Mouse (Mus musculus) right cerebral cortex, adult 2 months (tissue): ENCODE data around the gene Prom1.
"Not testable (repeated sequence)": the region's sequence is repeated elsewhere in the genome, so short reads cannot be mapped to it uniquely, and the experiment has no call there.

ENCODE experiments used
- DNase-seq, 2 experiments: peaks; one replicate each; pipeline ENCODE4 v3.0.0; 2021 to 2022; ENCODE audit warnings: low spot score in 2 of 2

Prom1 gene

DNA sequence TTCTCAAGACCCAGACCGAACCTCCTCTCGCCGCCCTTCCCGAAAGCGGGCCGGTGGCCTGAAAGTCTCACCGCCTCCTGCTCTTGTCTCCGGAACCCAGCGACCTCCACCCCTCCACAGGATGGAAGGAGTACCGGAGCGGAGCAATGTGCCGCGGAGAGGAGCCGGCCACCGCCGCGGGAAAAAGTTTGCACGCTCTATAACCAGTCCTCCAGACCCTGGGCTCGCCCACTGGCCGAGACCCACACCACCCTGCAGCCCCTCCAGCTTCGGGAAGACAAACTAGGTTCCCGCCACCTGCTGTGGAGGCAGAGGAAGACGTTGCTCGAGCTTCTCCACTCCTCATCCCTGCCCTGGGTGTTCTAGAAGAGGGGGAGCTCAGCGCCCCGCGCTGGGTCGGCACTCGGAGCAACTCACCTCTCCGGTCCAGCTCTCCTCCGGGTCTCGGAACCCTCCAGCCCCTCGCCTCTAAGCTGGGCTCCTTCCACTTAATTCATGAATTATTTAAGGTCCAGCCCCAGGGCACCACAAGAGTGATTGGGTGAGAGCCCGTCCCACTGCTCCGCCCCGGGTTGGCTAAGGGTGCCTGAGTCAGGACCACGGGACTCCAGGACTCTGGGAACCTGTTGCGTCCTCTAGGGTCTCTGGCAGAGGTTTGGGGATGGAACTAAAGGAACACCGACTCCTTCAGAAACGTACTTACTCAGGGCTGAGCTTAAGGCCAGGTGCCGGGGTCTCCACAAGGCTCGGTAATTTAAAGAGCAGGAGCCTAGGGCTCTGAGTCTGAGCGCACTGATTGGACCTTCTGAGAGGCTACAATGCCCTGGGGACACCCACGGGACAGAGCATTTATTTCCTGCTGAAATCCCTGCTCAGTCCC lies at the start of gene Prom1:
Prom1 (minus strand) TSS at position 802 of the 880 bp plus-strand sequence.
- no peak for DNase-seq

DNA sequence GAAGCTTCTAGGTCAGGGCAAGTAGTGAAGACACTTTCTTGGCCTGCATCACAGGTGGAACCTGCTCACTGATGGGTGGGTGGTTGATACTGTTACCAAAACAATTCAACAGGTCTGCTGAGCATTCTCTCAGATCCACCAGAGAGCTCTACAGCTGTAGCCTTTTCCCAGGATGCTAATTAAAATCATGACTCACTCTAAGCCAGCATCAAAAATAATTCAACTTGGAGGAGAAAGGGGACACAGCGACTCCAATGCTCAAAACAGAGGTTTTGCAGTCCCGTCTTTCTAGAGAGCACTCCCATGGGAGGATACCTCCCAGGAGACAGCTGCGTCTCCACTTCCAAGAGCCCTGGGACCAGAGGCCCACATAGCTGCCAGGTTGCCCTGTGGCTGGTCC lies 45.9 kb upstream of the Prom1 start:
- peak in 1 of 2 experiments; percentile 26 for DNase-seq

DNA sequence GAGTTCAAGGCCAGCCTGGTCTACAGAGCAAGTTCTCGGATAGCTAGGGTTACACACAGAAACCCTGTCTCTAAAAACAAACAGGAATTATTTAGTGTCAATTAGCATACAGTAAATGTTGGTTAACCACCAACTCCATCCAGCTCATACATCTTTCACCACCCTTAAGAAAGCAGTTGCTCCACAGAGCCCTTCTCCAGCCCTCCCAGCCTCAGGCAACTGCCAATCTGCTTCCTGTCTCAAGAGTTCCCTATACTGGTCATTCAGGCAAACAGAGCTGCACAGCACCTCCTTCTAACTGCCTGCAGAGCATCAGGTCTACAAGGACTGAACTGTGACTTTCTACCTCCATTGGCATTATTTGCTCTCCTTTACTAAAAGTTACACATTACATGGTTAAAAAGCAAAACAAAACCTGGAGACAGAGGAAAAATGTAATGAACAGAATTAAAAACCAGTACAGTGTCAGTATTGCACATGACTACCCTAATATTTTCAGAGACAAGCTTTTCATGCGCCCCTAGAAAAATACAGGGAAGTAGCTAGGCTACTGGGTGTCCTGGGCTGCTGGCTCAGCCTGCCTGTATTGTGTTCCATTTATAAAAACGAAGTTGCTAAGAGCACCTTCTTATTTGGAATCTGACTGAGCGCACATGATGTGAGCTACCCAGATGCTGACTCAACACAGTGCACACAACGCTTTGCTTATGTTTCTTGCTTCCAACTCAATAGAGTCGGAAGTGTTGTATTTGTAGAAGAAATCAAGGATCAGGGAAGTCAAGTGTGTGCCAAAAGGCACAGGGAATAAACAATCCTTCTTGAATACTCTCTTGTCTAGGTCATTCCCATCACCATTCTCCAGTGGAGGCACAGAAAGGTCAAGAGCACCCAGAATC lies 44.9 kb upstream of the Prom1 start:
- DNase-seq, result no peak

DNA sequence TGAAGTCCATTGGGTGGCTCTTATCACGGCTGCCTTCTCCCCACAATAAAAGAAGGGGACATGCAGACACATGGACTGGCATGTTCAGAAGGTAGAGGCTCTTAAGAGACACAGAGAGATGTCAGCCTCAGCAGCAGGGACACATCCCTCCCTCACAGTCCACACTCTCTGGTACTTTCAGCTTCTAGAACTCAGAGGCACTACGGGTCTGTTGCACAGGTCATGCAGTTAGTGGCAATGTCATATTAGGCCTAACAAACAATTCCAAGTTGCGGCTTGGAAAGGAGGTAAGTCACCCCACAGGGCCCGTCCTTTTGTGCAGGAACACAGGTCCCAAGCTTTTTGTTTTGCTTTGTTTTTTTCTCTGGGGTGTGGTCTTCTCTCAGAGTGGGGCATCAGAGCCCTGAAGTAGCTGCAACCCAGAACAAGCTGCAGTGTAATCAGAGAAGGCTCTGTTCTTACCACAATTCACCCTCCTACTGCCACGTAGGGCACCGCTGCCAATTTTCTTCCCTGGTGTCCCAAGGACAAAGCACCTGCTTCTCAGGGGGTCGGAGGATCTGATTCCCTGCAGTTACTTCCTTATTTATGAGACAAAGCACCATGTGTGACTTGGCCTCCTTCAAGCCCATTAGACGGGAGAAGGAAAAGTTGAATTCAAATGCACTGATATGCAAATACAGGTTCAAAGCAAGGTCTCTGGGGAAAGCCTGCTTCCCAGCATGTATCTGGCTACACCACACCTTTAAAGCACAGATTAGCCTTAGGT lies 41.8 kb upstream of the Prom1 start:
- DNase-seq, result no peak

DNA sequence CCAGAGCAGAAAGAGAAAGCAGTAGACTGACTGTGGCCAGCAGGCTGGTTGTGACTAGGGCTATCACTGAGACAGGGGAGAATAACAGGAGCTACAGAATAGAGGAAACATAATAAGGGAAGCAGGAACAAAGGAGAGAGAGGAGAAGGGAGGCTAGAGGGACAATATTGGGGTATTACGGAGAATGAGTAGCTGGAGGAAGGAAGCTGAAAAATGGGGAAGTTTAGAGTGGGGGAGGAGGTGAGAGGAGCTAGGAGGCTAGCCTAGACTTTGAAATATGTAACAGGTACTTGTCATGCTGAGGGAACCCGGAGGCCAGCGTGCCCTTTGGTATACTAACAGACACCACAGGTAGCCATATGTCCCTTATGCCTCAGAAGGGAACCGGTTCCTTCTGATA lies 25.7 kb upstream of the Prom1 start:
- DNase-seq, result no peak

DNA sequence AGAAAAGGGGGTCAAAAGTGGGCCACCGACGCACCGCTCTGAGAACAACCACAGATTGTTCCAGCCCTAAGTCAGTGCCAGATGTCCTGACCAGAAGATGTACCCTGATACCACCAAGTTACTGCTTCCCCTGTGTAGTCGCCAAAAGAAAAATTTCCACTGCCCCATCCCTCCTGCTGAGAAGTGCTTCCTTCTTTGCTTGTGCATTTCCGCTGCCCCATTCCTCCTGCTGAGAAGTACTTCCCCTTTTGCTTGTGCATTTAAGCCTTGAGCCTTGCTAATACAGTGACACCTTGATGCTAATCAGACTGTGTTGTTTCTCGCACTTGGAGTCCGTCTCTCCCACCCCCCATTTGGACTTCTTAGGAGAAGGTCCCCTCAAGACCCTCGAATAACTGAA lies 24.7 kb upstream of the Prom1 start:
- not testable (repeated sequence) for DNase-seq

DNA sequence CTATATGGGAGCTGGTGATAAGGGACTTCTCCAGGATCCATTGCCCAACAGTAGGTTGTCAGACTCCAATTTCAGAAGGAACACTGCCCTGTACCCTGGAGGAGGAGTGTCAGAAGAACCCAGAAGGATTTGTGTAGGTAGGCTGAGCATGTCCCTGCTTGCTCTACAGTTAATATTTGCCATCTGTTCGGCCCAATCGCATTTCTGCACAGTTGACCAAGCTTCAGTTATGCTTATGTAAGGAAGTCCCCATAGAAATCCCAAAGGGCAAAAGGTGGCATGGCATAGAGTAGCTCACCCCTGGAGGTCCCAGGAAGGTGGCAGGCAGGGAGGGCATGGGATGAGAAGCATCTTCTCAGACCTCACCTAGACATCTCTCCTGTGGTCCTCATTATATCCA lies 19.6 kb upstream of the Prom1 start:
- DNase-seq, result no peak

DNA sequence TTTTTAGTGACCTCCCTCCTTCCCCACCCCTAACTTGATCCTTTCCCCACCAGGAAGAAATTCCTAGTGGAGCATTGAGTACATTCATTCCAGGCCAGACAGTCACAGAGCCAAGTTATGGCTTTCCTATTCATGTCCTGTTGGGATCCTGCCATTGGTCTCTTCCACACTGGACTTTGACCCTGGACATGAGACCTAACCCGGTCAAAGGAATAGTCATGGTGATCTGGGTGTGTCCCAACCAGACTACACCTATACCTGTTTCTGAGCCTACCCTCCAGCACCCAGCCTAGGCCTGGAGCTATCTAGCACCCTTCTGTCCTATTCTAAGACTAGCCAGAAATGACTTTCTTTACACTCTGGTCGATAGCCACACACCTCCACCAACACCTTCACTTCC lies 11.3 kb upstream of the Prom1 start:
- DNase-seq, result no peak

DNA sequence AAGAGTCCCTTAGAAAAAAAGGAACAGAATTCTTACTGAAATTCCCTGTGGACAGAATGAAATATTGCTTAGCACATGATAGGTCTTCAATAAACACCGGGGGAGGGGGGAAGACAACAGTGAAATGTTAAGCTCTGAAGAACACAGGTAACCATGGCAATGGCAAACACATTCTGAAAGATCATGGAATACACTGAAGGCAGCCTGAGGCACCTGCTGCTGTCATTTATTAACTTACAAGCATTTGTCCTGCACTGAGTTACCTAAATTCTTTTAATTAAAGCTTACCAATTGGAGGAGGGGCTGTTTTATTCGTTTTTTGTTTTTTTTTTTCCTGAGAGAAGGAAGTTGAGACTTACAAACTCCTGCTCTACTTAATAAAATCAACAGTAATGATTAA lies 7.3 kb upstream of the Prom1 start:
- no peak for DNase-seq

DNA sequence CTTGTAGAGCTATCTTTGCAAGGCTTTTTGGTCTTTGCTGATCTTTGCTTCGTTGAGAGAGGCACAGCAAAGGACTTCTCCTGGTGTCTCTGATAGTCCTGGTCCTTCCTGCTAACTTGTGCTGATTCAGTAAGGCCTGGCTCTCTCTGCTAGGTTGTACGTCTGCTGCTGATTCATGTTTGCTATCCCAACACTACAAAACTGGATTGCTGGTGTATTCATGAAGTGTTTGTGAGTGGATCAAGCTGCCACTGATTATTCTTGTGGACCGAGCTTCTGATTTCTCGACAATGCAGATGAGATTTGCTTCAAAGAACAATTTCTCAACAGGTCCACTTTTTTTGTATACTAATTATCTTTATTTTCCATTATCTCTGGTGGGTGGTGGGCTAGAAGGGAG lies 6.3 kb upstream of the Prom1 start:
- DNase-seq, result no peak

DNA sequence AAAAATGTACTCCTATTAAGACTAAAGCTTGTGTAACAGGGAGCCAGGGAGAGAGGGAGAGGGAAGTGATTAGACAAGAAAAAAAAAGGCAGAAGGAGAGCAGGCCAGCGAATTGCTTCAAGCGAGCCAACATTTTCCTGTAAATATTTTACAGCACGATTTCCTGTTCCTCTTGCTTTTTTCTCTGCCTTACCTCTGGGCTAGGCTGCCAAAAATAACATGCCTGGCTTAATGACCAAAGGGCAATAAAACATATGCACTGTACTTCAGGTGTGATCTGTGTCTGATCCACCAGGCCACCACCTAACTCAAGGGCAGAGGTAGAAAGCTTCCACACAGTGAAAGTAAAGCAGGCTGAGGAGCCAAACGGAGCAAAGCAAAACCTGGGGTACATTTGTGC lies 3.4 kb upstream of the Prom1 start:
- no peak for DNase-seq

DNA sequence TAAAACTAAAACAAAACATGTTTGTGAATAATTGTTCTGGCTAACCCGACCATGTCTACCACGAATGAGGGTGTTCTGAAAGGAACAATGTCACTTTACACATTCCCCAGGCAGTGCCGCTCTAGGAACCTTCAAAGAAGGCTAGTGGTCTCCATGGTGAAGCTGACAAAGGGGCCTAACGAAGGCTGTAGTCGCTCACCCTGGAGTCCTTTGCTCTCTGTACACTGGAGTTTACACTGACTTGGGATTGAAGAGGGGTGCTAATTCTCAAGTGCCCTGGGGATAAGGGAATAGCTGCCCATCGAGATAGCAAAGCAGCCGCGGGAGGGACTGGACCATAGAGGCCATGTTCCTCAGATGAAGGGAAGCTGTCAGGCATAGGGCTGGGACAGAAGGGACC lies 2.9 kb upstream of the Prom1 start:
- no peak for DNase-seq

DNA sequence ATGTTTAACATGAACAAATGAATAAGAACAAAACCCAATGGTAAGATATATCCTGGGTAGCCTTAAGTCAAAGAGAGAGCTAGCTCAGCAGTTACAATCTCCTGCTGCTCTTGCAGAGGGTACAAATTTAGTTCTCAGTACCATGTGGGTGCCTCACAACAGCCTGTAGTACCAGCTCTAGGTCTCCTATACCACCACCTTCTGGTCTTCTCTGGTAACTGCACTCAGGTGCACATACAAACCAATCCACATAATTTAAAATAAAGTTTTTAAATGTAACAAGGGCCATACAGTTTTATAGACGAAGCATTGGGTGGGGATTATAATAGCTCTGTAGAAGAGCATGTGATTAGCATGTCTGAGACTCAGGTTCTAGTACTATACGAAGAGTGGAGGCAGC lies 2.3 kb upstream of the Prom1 start:
- no peak for DNase-seq

DNA sequence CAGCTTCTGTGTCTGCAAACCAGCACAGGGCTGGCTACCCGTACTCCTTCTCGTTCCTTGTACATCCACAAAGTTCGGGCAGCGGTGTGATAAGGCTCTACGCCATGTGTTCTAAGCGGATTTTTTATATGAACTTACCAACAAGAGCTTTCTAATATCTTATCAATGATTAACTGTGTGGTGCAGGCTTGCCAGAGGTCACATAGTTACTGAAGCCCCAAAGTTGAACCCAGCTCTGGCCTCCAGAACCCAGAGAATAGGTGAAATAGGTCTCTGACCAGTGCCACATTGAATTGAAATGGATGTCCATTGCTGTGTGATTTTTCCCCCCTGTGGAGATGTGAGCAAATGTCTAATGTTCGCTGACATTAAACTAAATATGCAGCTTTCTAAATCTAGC lies 1.3 kb upstream of the Prom1 start:
- DNase-seq, result no peak

DNA sequence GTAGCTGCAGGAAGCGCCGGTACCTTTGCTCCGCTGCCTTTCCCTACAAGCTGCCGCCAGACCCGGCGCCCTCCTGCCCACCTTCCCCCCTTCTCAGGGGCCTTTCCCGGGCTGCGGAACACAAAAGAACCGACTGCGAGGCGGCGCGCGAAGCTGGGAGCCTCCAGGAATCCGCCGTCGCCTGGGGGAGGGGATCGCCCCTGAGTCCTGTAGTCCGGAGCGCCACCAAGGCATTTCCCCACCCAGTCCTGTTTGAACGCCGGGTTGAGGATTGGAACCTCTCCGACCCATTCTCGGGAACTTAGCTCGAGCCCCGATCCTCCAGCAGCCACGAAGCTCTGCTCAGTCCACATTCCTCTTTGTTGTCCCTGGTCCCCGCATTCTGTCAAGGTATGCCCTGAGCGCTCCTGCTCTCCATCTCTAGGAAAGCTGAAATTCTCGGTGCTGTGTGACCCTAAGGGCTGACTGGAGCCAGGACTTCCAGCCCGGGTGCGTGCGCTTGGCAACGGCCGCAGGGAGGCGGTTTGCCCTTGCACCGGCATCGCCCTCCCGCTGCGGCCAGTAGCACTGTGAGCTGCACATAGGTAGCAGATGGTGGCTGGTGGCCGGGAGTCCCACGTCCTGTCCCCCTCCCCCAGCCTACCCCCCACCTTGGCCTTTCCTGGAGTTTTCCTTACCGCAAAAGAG lies 1.1 kb downstream of the Prom1 start:
- DNase-seq, result peak; percentile 6 to 8

DNA sequence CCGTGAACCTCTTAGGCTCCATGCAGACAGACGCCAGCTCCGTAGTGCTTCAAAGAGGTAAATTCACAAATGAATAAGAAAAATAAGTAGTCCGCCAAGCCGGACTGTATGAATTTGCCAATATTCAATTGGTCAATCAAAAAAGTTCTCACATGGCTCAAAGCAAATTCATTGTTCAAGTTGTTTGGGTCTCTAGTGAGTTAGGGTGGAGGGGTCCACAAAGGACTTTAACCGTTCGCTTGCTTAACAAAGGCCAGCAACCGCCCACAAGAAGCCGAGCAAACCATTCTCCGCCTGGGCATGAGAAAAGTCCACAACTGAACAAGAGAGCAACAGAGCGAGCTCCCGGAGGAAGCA lies 1.7 kb downstream of the Prom1 start:
- DNase-seq, result no peak

DNA sequence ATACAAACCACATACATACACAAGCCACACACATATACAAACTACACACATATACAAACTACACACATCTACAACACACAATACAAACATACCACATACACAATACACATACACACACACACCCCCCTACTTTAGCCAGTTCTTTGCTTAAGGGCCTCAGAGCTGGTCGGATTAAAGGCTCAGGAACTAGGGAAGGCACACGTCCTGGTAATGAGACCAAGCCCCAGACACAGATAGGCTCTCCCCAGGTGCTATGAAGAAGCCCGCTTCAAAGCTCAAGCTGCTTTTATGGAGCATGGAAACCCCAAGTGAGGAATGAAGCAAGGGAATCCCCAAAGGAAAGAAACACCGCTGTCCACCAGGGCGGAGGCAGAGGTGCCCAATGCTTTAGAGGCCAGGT lies 4.8 kb downstream of the Prom1 start:
- no peak for DNase-seq

DNA sequence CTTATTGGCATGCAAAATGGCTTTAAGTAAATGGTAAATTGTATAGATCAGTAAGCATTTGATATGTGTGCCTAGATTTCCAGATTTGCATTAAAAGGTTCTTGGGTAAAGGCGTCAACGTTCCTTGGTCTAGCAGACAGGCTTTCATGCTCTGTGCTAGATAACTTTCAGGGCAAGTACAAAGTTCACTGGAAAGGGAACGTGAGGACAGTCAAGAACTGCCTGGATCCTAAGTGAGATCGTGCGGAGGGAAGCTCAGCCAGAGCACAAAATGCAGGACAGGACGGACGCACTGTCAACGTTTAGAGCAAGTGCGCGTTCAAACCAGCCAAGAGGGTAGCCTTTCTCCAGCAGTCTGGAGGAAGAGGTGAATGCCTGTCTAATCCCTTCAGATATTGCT lies 5.7 kb downstream of the Prom1 start:
- DNase-seq, result no peak

DNA sequence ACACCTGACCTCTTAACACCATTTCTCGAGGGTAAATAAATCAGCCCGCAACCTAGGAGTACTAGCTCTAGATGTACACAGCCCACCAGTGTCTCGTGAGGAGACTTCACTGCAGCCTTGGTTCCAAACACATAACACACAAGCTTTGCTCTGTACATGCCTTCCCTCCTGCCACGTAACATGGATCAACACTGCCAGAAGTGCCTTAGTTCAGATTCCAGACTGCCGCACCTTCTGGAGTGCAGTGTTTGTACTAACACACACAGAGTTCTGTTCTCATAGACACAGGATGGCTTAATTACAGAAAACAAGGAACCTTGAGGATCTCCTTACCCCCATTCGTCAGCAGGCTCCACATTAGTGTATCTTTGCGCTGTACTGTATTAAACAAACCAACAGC lies 6.1 kb downstream of the Prom1 start:
- no peak for DNase-seq

DNA sequence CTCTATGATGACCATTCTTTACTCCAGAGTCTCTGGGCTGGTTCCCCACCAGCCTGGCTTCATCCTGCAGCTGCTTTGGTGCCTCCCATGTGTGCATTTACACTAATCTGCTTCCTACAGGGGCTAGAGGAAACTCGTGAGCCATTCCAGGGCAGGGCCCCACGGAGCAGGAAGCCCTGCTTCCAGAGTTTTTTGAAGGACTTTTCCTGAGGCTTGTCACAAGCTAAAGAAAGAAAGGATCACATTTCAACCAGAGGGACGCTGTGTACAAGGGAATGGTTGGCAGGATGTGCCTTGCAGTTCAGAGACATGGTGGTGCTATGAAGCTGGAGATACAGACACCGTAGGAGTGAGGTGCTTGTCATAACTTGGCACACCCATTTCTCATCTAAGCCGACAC lies 14.8 kb downstream of the Prom1 start:
- DNase-seq, result no peak

DNA sequence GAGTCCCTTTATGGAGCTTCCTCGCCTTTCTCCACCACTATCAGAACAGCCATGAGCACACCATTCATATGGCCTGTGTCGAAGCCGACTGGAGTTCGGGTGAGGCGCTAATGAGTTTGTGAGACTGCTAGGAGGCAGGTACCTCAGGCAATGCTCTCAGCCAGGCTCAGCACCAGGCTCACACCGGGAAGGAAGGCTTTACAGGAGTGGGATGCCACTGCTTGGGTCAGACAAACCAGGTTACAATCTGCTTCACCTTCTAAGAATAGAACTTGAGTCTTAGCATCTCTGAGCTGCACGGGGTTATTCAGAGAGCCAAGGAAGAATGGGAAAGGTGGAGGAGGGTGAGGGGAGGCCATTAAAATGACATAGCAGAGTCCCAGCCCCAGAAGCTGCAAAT lies 16.0 kb downstream of the Prom1 start:
- no peak for DNase-seq

DNA sequence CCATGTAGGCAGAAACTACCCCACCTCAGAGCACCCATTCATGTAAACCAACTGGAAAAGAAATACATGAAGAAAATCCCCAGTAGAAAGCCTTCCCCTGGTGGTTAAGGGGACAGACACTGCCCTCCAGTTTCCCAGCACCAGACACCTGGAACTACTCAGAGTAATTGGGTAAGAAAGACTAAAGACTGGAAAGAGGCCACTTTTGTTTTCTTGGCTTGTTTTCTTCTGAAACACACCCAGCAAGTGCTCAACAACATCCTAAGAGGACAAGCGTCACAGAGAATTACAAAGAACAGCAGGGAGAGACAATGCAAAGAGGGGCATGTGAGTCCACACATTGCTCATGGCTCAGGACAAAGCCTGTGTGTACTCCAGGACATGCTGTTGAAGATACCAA lies 20.7 kb downstream of the Prom1 start:
- no peak for DNase-seq
